Mouse (Mus musculus): ENCODE results near the gene Klf7. TPM values are rescaled to one million over a fixed set of nuclear protein-coding genes. Genes with fewer than 3 reads are reported as not detected.

Gene Klf7
- polyA plus RNA-seq, 1 experiment = 31.7 TPM

DNA sequence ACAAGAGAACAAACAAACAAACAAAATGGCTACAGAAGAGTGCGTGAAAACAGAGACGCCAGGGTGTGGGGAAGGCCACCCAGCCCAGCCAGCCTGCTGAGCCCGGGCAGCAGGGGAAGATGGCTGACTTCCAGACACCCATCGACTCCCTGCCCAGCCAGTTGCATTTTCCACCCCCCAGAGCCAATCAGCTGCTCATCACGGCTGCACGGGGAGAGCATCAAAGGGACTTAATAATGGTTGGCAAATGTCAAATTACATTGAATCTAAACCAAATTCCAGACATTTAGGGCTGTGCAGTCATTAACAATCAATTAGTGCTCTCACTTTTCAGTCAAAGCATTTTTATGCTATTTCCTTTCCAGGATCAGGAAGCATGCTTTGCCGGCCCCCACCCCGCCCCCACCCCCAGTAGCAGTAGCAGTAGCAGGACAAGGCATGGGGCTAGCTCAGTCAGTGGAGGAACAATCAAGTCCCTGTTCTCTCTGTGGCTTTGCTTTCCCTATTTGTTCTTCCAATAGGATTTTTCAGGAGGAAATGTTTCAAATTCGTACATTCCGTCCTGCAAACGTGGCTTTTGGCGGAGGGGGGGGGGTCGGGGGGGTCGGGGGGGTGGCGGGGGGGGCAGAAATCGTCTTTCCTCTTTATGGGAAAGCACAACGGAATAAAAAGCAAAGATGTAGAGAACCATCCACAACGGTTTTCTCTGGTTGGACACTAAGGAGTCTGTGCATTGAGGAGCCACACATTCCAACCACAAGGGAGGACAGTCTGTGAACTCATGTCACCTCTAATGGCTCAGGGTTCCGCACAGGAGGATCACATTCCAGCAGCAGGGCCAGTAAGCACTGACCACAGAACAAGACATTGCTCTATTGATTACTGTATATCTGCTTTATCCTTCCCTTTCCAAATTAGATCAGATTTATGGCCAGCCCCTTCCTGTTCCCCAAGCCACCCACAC, 101.1 kb downstream of the Klf7 start:
- H3K36me3 ChIP-seq (ENCODE audit: control insufficient read depth, insufficient read depth, low read length) = no peaks in the 10 kb centered on the region
- H3K27ac ChIP-seq (ENCODE audit: control insufficient read depth, insufficient read depth, low read length) = no peak overlapping the region
- 49% methylated on average over 19 of the region's 19 CpGs for WGBS
- H3K4me3 ChIP-seq (ENCODE audit: control insufficient read depth, insufficient read depth, low read length) = no peak overlapping the region
- DNase-seq = no peak
- peaks cover 6% of the 10 kb centered on the region for H3K4me1 ChIP-seq (replicated peaks; ENCODE audit: control insufficient read depth, insufficient read depth, low read length)
- no peaks in the 10 kb centered on the region; the same call in 1 of the 2 replicates for H3K27me3 ChIP-seq (ENCODE audit: control insufficient read depth, insufficient read depth, low read length)
- no peak for TF ChIP-seq CTCF (IDR thresholded peaks at IDR 0.05; ENCODE audit: borderline replicate concordance, control insufficient read depth, extremely low read depth, insufficient read depth, low read length, poor library complexity)
- TF ChIP-seq POLR2A (IDR thresholded peaks at IDR 0.05; ENCODE audit: control insufficient read depth, extremely low read depth, insufficient read depth, low read length, poor library complexity) = no peak

GRCm38 (mm10) chr1:64019127-64019635, 102.9 kb downstream of the Klf7 start:
- Histone ChIP-seq H3K4me1 (replicated peaks; ENCODE audit: control insufficient read depth, insufficient read depth, low read length) (peaks cover 6% of the 10 kb centered on the region), H3K36me3 (ENCODE audit: control insufficient read depth, insufficient read depth, low read length) (no peaks in the 10 kb centered on the region), H3K27ac (ENCODE audit: control insufficient read depth, insufficient read depth, low read length) (no peak overlapping the region), H3K4me3 (ENCODE audit: control insufficient read depth, insufficient read depth, low read length) (no peak overlapping the region), H3K27me3 (ENCODE audit: control insufficient read depth, insufficient read depth, low read length) (no peaks in the 10 kb centered on the region; the same call in 1 of the 2 replicates)
- no peak for DNase-seq
- no peak for TF ChIP-seq CTCF (IDR thresholded peaks at IDR 0.05; ENCODE audit: borderline replicate concordance, control insufficient read depth, extremely low read depth, insufficient read depth, low read length, poor library complexity)
- no peak for TF ChIP-seq POLR2A (IDR thresholded peaks at IDR 0.05; ENCODE audit: control insufficient read depth, extremely low read depth, insufficient read depth, low read length, poor library complexity)
- WGBS = 58% methylated on average over 6 of the region's 6 CpGs

GRCm38 (mm10) chr1:64018466-64019077, 103.5 kb downstream of the Klf7 start:
- no peak for DNase-seq
- Histone ChIP-seq H3K4me3 (ENCODE audit: control insufficient read depth, insufficient read depth, low read length) (no peak overlapping the region), H3K27ac (ENCODE audit: control insufficient read depth, insufficient read depth, low read length) (no peak overlapping the region), H3K4me1 (replicated peaks; ENCODE audit: control insufficient read depth, insufficient read depth, low read length) (peaks cover 6% of the 10 kb centered on the region), H3K36me3 (ENCODE audit: control insufficient read depth, insufficient read depth, low read length) (no peaks in the 10 kb centered on the region), H3K27me3 (ENCODE audit: control insufficient read depth, insufficient read depth, low read length) (no peaks in the 10 kb centered on the region; the same call in 1 of the 2 replicates)
- 33% methylated on average over 16 of the region's 16 CpGs for WGBS
- TF ChIP-seq CTCF (IDR thresholded peaks at IDR 0.05; ENCODE audit: borderline replicate concordance, control insufficient read depth, extremely low read depth, insufficient read depth, low read length, poor library complexity) (no peak), POLR2A (IDR thresholded peaks at IDR 0.05; ENCODE audit: control insufficient read depth, extremely low read depth, insufficient read depth, low read length, poor library complexity) (no peak)

DNA sequence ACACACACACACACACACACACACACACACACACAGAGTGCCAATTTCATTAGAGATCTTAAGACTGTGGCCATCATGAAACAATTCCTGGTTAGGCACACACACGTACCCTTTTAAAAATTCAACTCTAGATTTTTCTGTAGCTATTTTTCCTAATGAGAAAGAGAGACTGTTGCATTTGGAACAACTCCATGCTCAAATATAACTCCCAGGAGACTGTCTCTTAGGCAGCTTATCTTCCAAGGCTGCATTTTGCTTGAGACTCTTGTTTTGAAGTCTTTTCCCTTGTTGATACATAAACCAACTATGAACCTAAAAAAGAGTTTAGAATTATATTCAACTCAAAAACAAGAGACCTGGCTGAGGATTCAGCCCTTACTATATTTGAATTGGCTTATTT, 108.0 kb downstream of the Klf7 start:
- H3K27me3 ChIP-seq (ENCODE audit: control insufficient read depth, insufficient read depth, low read length) = no peaks in the 10 kb centered on the region
- DNase-seq = no peak
- TF ChIP-seq POLR2A (IDR thresholded peaks at IDR 0.05; ENCODE audit: control insufficient read depth, extremely low read depth, insufficient read depth, low read length, poor library complexity) (no peak), CTCF (IDR thresholded peaks at IDR 0.05; ENCODE audit: borderline replicate concordance, control insufficient read depth, extremely low read depth, insufficient read depth, low read length, poor library complexity) (no peak)
- no peaks in the 10 kb centered on the region for H3K36me3 ChIP-seq (ENCODE audit: control insufficient read depth, insufficient read depth, low read length)
- H3K4me1 ChIP-seq (replicated peaks; ENCODE audit: control insufficient read depth, insufficient read depth, low read length) = peaks cover 3% of the 10 kb centered on the region
- 98% methylated on average over 1 of the region's 1 CpGs for WGBS
- no peak overlapping the region for H3K27ac ChIP-seq (ENCODE audit: control insufficient read depth, insufficient read depth, low read length)
- H3K4me3 ChIP-seq (ENCODE audit: control insufficient read depth, insufficient read depth, low read length) = no peak overlapping the region

DNA sequence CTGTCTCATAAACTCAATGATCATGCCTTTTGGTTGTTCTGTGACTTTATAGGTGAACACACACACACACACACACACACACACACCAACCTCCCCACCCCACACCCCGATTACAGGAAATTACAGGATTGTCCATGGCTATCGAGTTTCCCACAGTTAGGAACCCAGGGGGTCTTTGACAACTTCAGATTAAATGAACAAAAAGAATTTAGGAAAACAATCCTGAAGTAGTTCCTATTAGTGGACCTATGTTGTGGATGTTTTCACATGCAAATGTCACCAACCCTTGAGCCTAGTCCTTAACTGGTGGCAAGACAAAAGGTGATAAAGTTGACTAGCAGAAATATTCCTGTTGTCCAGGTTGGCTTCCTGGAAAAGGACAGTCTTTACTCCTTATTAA, 113.1 kb downstream of the Klf7 start:
- H3K27ac ChIP-seq (ENCODE audit: control insufficient read depth, insufficient read depth, low read length) = no peak overlapping the region
- peaks cover 3% of the 10 kb centered on the region for H3K4me1 ChIP-seq (replicated peaks; ENCODE audit: control insufficient read depth, insufficient read depth, low read length)
- no peak for DNase-seq
- TF ChIP-seq POLR2A (IDR thresholded peaks at IDR 0.05; ENCODE audit: control insufficient read depth, extremely low read depth, insufficient read depth, low read length, poor library complexity) (no peak), CTCF (IDR thresholded peaks at IDR 0.05; ENCODE audit: borderline replicate concordance, control insufficient read depth, extremely low read depth, insufficient read depth, low read length, poor library complexity) (no peak)
- H3K27me3 ChIP-seq (ENCODE audit: control insufficient read depth, insufficient read depth, low read length) = no peaks in the 10 kb centered on the region
- no peak overlapping the region for H3K4me3 ChIP-seq (ENCODE audit: control insufficient read depth, insufficient read depth, low read length)
- H3K36me3 ChIP-seq (ENCODE audit: control insufficient read depth, insufficient read depth, low read length) = no peaks in the 10 kb centered on the region
- WGBS = 86% methylated on average over 2 of the region's 2 CpGs

- H3K4me3 ChIP-seq (ENCODE audit: control insufficient read depth, insufficient read depth, low read length) = no peak overlapping the region
- H3K27me3 ChIP-seq (ENCODE audit: control insufficient read depth, insufficient read depth, low read length) = no peaks in the 10 kb centered on the region
- DNase-seq = no peak
- no peaks in the 10 kb centered on the region for H3K36me3 ChIP-seq (ENCODE audit: control insufficient read depth, insufficient read depth, low read length)
- peaks cover 12% of the 10 kb centered on the region for H3K4me1 ChIP-seq (replicated peaks; ENCODE audit: control insufficient read depth, insufficient read depth, low read length)
- TF ChIP-seq CTCF (IDR thresholded peaks at IDR 0.05; ENCODE audit: borderline replicate concordance, control insufficient read depth, extremely low read depth, insufficient read depth, low read length, poor library complexity) = no peak
- TF ChIP-seq POLR2A (IDR thresholded peaks at IDR 0.05; ENCODE audit: control insufficient read depth, extremely low read depth, insufficient read depth, low read length, poor library complexity) = no peak
- H3K27ac ChIP-seq (ENCODE audit: control insufficient read depth, insufficient read depth, low read length) = no peak overlapping the region
These were observed 114.1 kb downstream of the Klf7 start for GRCm38 (mm10) chr1:64008031-64008430.

Measured in thymus, adult 2 months (tissue).